Mouse (Mus musculus) testis, adult 2 months (tissue): ENCODE data around the gene Gm6760. TPM values are rescaled to one million over a fixed set of nuclear protein-coding genes. Genes with fewer than 3 reads are reported as not detected.

Source experiments
- H3K27ac ChIP-seq: fragments of 200-500 bp; 2 replicates; pipeline ENCODE4 v1.5.1; 2012; ENCODE audit warnings: low read depth, low read length; ENCODE audit not compliant: control insufficient read depth, insufficient read depth
- H3K27me3 ChIP-seq: fragments of 200-500 bp; 2 replicates; pipeline ENCODE4 v1.6.1; 2012; ENCODE audit warnings: mild to moderate bottlenecking, low read length, moderate library complexity; ENCODE audit not compliant: control insufficient read depth, insufficient read depth
- H3K36me3 ChIP-seq: fragments of 200-500 bp; 2 replicates; pipeline ENCODE4 v1.6.1; 2012; ENCODE audit warnings: mild to moderate bottlenecking, low read length; ENCODE audit not compliant: control insufficient read depth, insufficient read depth
- H3K4me1 ChIP-seq: fragments of 200-500 bp; 2 replicates; pipeline ENCODE4 v1.6.1; 2012; ENCODE audit warnings: low read length; ENCODE audit not compliant: control insufficient read depth, insufficient read depth
- H3K4me3 ChIP-seq: fragments of 200-500 bp; 2 replicates; pipeline ENCODE4 v1.5.1; 2012; ENCODE audit warnings: low read depth, mild to moderate bottlenecking, low read length, moderate library complexity, mixed read lengths; ENCODE audit not compliant: control insufficient read depth
- CTCF ChIP-seq: fragments of 200-500 bp; IDR thresholded peaks from 2 replicates; pipeline ENCODE4 v1.5.1; 2012; ENCODE audit warnings: low read depth, mild to moderate bottlenecking, inconsistent platforms, low read length, moderate library complexity; ENCODE audit not compliant: control insufficient read depth, insufficient read depth, insufficient replicate concordance
- POLR2A ChIP-seq: fragments of 200-500 bp; IDR thresholded peaks from 2 replicates; pipeline ENCODE4 v1.6.1; 2012; ENCODE audit warnings: low read depth, mild to moderate bottlenecking, inconsistent platforms, low read length, moderate library complexity; ENCODE audit not compliant: control insufficient read depth
- polyA plus RNA-seq: library from polyadenylated mRNA; depleted of rRNA; stranded (reverse); fragments of >200 nt; gene quantifications from 2 replicates; pipeline ENCODE4 v1.2.3, GENCODE M21; 2012; rRNA removed

Gm6760 gene
- polyA plus RNA-seq, result 46.8 and 70.0 TPM in 2 replicates

- Histone ChIP-seq H3K4me1 (no peaks in the 10 kb centered on the region), H3K4me3 (peak within 1 kb of the TSS; percentile 49), H3K36me3 (no peaks in the 10 kb centered on the region), H3K27me3 (no peaks in the 10 kb centered on the region), H3K27ac (no peak within 1 kb of the TSS; the same call in 1 of the 2 replicates)
- TF ChIP-seq POLR2A, result no peak
Observed at GRCm38 (mm10) chrX:64152098-64152497, at the start of gene Gm6760. Gene Gm6760, minus strand, starts transcription at chrX:64152198.

GRCm38 (mm10) chrX:64181246-64181645 is 29.2 kb upstream of the Gm6760 start:
- H3K4me3 ChIP-seq, result no peak overlapping the region
- H3K27me3 ChIP-seq, result no peaks in the 10 kb centered on the region
- TF ChIP-seq POLR2A (no peak), CTCF (no peak)
- H3K36me3 ChIP-seq, result no peaks in the 10 kb centered on the region
- H3K27ac ChIP-seq, result no peak overlapping the region
- no peaks in the 10 kb centered on the region for H3K4me1 ChIP-seq

- Histone ChIP-seq H3K27me3 (no peaks in the 10 kb centered on the region), H3K36me3 (no peaks in the 10 kb centered on the region), H3K4me3 (peak within 1 kb of the TSS; percentile 69), H3K4me1 (no peaks in the 10 kb centered on the region), H3K27ac (no peak within 1 kb of the TSS; the same call in 1 of the 2 replicates)
- no peak for TF ChIP-seq CTCF
Observed at GRCm38 (mm10) chrX:64173248-64173647, 21.2 kb upstream of the Gm6760 start, which contains the start of gene 3830417A13Rik. Gene 3830417A13Rik, plus strand, starts transcription at chrX:64173548.

Other genes starting within 250 kb of the Gm6760 start
- 8.5 and 9.4 TPM in 2 replicates for gene 3830417A13Rik, start 21.4 kb upstream of the Gm6760 start, polyA plus RNA-seq
- not detected in 2 replicates for gene Slitrk4, start 124.8 kb upstream of the Gm6760 start, polyA plus RNA-seq